Mouse (Mus musculus) ES-E14 (cell line): ENCODE measurements around the gene Oaz1.

Experiments used
- HCFC1 ChIP-seq: IDR thresholded peaks from 2 replicates; pipeline ENCODE4 v1.6.1; 2012; ENCODE audit warnings: low read length, inconsistent platforms, borderline replicate concordance; ENCODE audit not compliant: insufficient read depth
- MAFK ChIP-seq: IDR thresholded peaks from 2 replicates; pipeline ENCODE4 v1.6.1; 2014; ENCODE audit warnings: mild to moderate bottlenecking, low read depth, low read length, inconsistent platforms; ENCODE audit not compliant: insufficient read depth

DNA sequence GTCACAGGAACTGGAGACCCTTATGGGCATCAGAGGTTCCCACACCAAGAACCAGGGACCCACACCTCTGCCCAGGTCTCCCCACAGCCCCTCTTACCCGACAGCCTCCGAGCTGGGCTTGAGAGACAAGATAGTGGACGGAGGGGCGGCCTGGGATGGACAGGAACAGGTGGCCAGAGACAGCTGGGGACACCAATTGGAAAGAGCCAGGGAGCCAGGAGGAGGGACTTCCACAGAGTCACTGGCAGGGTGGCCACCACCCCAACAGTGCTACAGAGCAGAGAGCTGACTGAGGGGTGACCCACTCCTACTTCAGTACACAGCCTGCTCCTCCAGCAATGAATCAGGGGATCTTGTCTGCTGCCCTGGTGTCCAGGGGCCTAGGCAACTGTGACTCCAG lies 13.1 kb upstream of the Oaz1 start, which contains the start of gene Jsrp1:
- no peak for TF ChIP-seq HCFC1
- no peak for TF ChIP-seq MAFK
